Mouse (Mus musculus) heart, postnatal 14 days (tissue): ENCODE measurements around the gene Slc2a6. TPM values are rescaled to one million over a fixed set of nuclear protein-coding genes. Genes with fewer than 3 reads are reported as not detected.

ENCODE experiments used
- DNase-seq, 2 experiments: peaks; one replicate each; pipeline ENCODE4 v3.0.0; 2021 to 2022
- intact Hi-C: fragments of 180-260 bp; cut with DNase I; formaldehyde crosslinking; loops from one replicate; pipeline ENCODE4 v1.15.1; 2025
- long read RNA-seq, 2 experiments: library from polyadenylated mRNA; stranded (forward); transcript quantifications; one replicate each; pipeline ENCODE4 v2.0.0; 2021
- total RNA-seq, 2 experiments: library from RNA; stranded (reverse); gene quantifications; 2 replicates each; pipeline ENCODE4 v1.2.3; 2021

Slc2a6 gene
- total RNA-seq: under 1 TPM; 0.41 TPM
- long read RNA-seq, experiment 1, partial matches to known transcripts: 0 of 1 reads
- long read RNA-seq, experiment 1, other reads (novel, unspliced or antisense): 0 of 1 reads
- long read RNA-seq, experiment 2, partial matches to known transcripts: 1 of 2 reads
- long read RNA-seq, experiment 2, other reads (novel, unspliced or antisense): 0 of 2 reads

GRCm38 (mm10) chr2:27027618-27028436 is at the start of gene Slc2a6:
Gene Slc2a6, minus strand, starts transcription at chr2:27027998.
- intact Hi-C loops: loop anchor here (5.0 kb wide), 1 partner anchor 121 kb away; no protein-coding TSS in a partner anchor
- DNase-seq: peak; percentile 85

- intact Hi-C loops: loop anchor here (5.0 kb wide), 1 partner anchor 33 kb away; no protein-coding TSS in a partner anchor
- peak; percentile 56 to 74 for DNase-seq
Measured at GRCm38 (mm10) chr2:27075485-27075884, 47.7 kb upstream of the Slc2a6 start.

- intact Hi-C loops: loop anchor here (5.0 kb wide), 1 partner anchor 33 kb away; no protein-coding TSS in a partner anchor
- DNase-seq: peak; percentile 68 to 82
Measured at GRCm38 (mm10) chr2:27074804-27075203, 47.0 kb upstream of the Slc2a6 start.

- intact Hi-C loops: no loop called here
- DNase-seq: no peak
Measured at GRCm38 (mm10) chr2:27073407-27073806, 45.6 kb upstream of the Slc2a6 start.

- intact Hi-C loops: no loop called here
- DNase-seq: no peak
Measured at GRCm38 (mm10) chr2:27071978-27072377, 44.2 kb upstream of the Slc2a6 start, which contains the start of gene Mymk. Gene Mymk, minus strand, starts transcription at chr2:27072179.

GRCm38 (mm10) chr2:27071137-27071536 is 43.3 kb upstream of the Slc2a6 start:
- DNase-seq: peak; percentile 80 to 82
- intact Hi-C loops: no loop called here

GRCm38 (mm10) chr2:27070247-27070813 is 42.5 kb upstream of the Slc2a6 start:
- no peak for DNase-seq
- intact Hi-C loops: no loop called here

GRCm38 (mm10) chr2:27069646-27070045 is 41.8 kb upstream of the Slc2a6 start:
- intact Hi-C loops: no loop called here
- DNase-seq: no peak

- intact Hi-C loops: no loop called here
- DNase-seq: no peak
Measured at GRCm38 (mm10) chr2:27067996-27068395, 40.2 kb upstream of the Slc2a6 start.

GRCm38 (mm10) chr2:27067124-27067523 is 39.3 kb upstream of the Slc2a6 start:
- no peak for DNase-seq
- intact Hi-C loops: no loop called here

- DNase-seq: no peak
- intact Hi-C loops: no loop called here
Measured at GRCm38 (mm10) chr2:27059187-27059586, 31.4 kb upstream of the Slc2a6 start.

GRCm38 (mm10) chr2:27058751-27059150 is 31.0 kb upstream of the Slc2a6 start:
- no peak for DNase-seq
- intact Hi-C loops: no loop called here

- no peak for DNase-seq
- intact Hi-C loops: no loop called here
Measured at GRCm38 (mm10) chr2:27058251-27058650, 30.5 kb upstream of the Slc2a6 start.

- DNase-seq: no peak
- intact Hi-C loops: loop anchor here (5.0 kb wide), 1 partner anchor 38 kb away; no protein-coding TSS in a partner anchor
Measured at GRCm38 (mm10) chr2:27049408-27049807, 21.6 kb upstream of the Slc2a6 start.

GRCm38 (mm10) chr2:27045979-27046770 is 18.4 kb upstream of the Slc2a6 start:
- peak; percentile 89 to 90 for DNase-seq
- intact Hi-C loops: loop anchor here (5.0 kb wide), 1 partner anchor 41 kb away; no protein-coding TSS in a partner anchor

- peak in 1 of 2 experiments; percentile 40 for DNase-seq
- intact Hi-C loops: loop anchor here (5.0 kb wide), 2 partner anchors 33 to 43 kb away; partner anchors contain the start of gene Adamtsl2
Measured at GRCm38 (mm10) chr2:27044641-27045040, 16.8 kb upstream of the Slc2a6 start.

GRCm38 (mm10) chr2:27044166-27044565 is 16.4 kb upstream of the Slc2a6 start:
- DNase-seq: peak; percentile 44 to 57
- intact Hi-C loops: loop anchor here (5.0 kb wide), 1 partner anchor 33 kb away; the partner anchor contains the start of gene Adamtsl2

GRCm38 (mm10) chr2:27043461-27043860 is 15.7 kb upstream of the Slc2a6 start:
- peak; percentile 91 to 95 for DNase-seq
- intact Hi-C loops: loop anchor here (1.0 to 5.0 kb wide), 3 partner anchors 34 to 192 kb away; partner anchors contain the start of gene Adamtsl2

- DNase-seq: no peak
Measured at GRCm38 (mm10) chr2:27042131-27042844, 14.5 kb upstream of the Slc2a6 start.

More at GRCm38 (mm10) chr2:27042131-27042844, 14.5 kb upstream of the Slc2a6 start:
- intact Hi-C loops: loop anchor here (2.0 to 5.0 kb wide), 2 partner anchors 35 to 77 kb away; partner anchors contain the start of gene Adamtsl2
